Mouse (Mus musculus) midbrain, postnatal 0 days (tissue): ENCODE data around the gene Rbl1. TPM values are rescaled to one million over a fixed set of nuclear protein-coding genes. Genes with fewer than 3 reads are reported as not detected.
"Not testable (repeated sequence)": the region's sequence is repeated elsewhere in the genome, so short reads cannot be mapped to it uniquely, and the experiment has no call there.

Experiments
- ATAC-seq: fragments of 200-750 bp; cut with Nextera tagmentation; 2 replicates; pipeline ENCODE4 v1.8.0; 2017; ENCODE audit warnings: moderate number of reproducible peaks, mild to moderate bottlenecking, moderate TSS enrichment, moderate library complexity; ENCODE audit not compliant: low FRiP score
- DNase-seq: peaks from one replicate; pipeline ENCODE4 v3.0.0-alpha.2; 2015; ENCODE audit warnings: low spot score
- H3K27ac ChIP-seq: fragments of 300-500 bp; sonication (generic); 2 replicates; pipeline ENCODE4 v1.5.1; 2014; ENCODE audit warnings: low read depth, mild to moderate bottlenecking, low read length, mixed read lengths
- H3K27me3 ChIP-seq: fragments of 300-500 bp; sonication (generic); 2 replicates; pipeline ENCODE4 v1.6.1; 2014; ENCODE audit warnings: low read length, control low read depth, mixed read lengths; ENCODE audit not compliant: insufficient read depth
- H3K36me3 ChIP-seq: fragments of 300-500 bp; sonication (generic); 2 replicates; pipeline ENCODE4 v1.6.1; 2014; ENCODE audit warnings: low read length, control low read depth, mixed read lengths; ENCODE audit not compliant: insufficient read depth
- H3K4me1 ChIP-seq: fragments of 300-500 bp; sonication (generic); 2 replicates; pipeline ENCODE4 v1.6.1; 2014; ENCODE audit warnings: mild to moderate bottlenecking, control low read depth, antibody characterized with exemption, low read length, mixed read lengths; ENCODE audit not compliant: insufficient read depth
- H3K4me2 ChIP-seq: fragments of 300-500 bp; sonication (generic); 2 replicates; pipeline ENCODE4 v1.6.1; 2014; ENCODE audit warnings: low read depth, mild to moderate bottlenecking, low read length, mixed read lengths; ENCODE audit not compliant: poor library complexity, severe bottlenecking
- H3K4me3 ChIP-seq: fragments of 300-500 bp; sonication (generic); 2 replicates; pipeline ENCODE4 v1.5.1; 2014; ENCODE audit warnings: low read depth, mild to moderate bottlenecking, low read length, moderate library complexity
- H3K9ac ChIP-seq: fragments of 300-500 bp; sonication (generic); replicated peaks from 2 replicates; pipeline ENCODE4 v1.6.1; 2014; ENCODE audit warnings: mild to moderate bottlenecking, low read length, moderate library complexity, mixed read lengths; ENCODE audit not compliant: poor library complexity, severe bottlenecking
- H3K9me3 ChIP-seq: fragments of 300-500 bp; sonication (generic); 2 replicates; pipeline ENCODE4 v1.6.1; 2016; ENCODE audit warnings: low read length, control low read depth
- CTCF ChIP-seq: IDR thresholded peaks from 2 replicates; pipeline ENCODE4 v1.5.1; 2016; ENCODE audit warnings: antibody characterized with exemption, mild to moderate bottlenecking
- WGBS: fragments of 180-500 bp; shearing (Covaris S2); extraction: QIAGEN DNeasy Blood & Tissue Kit; methylation state at CpG from one replicate; pipeline ENCODE4 v1.1.7; 2014; 5-methylcytosine and 5-hydroxymethylcytosine counted together
- polyA plus RNA-seq: library from polyadenylated mRNA; unstranded; fragments of >200 nt; fragmentation: Nextera tagmentation; extraction: Ambion mirVana; gene quantifications from 2 replicates; pipeline ENCODE4 v1.2.1, GENCODE M21; 2015
- total RNA-seq: library from RNA; depleted of rRNA; stranded (reverse); fragments of >200 nt; gene quantifications from 2 replicates; pipeline ENCODE4 v1.2.3, GENCODE M21; 2014; rRNA removed

Gene Rbl1
- 6.7 and 8.0 TPM in 2 replicates for total RNA-seq
- 3.1 and 3.8 TPM in 2 replicates for polyA plus RNA-seq

DNA sequence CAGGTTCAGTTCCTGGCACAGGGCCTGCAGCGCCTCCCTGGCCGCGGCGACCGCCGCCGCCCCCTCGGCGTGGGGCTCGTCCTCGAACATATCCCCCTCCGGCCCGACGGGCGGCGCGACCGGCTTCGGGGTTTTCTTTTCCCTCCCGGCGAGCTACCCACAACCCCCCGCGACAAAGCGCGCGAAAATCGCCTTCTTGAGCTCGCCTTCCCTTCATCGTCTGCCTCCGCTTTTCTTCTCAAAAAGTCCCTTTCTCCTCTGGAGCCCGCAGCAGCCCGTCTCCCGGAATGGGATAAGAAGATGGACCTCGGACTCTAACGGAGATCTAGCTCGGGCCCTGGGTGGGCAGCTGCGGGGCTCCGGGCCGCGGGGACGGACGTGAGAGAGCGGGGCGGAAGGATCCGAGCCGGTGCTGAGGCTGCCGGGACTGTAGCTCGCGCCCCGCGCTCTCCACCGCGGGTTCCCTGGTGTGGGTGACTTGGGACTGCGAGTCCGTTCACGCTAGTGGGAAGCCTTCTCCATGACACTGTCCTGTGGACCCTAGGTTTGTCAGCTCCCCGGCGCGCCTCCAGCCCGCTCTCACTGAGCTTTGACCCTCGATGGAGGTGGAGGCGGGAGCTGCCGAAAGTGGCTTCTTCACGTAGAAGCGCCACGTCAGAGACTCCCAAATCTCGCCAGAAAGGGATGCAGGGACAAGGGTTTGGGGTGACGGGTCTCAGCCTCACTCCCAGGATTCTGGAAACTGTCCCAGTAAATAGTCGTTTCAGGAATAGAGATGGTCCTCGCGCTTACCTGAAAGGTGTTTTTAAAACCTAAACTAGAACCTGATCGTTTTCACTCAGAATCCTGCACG, at the start of gene Rbl1:
TSS of gene Rbl1 (minus strand) at position 169 of the 853 bp plus-strand sequence.
- Histone ChIP-seq H3K4me1 (no peaks in the 10 kb centered on the region), H3K27ac (peak within 1 kb of the TSS; percentile 96), H3K9me3 (0 out of 2 replicates have a peak, but pooled peaks cover 3% of the 10 kb centered on the region), H3K36me3 (no peaks in the 10 kb centered on the region), H3K4me3 (peak within 1 kb of the TSS; percentile 84), H3K9ac (peak within 1 kb of the TSS; percentile 87), H3K4me2 (peak within 1 kb of the TSS; percentile 69), H3K27me3 (no peaks in the 10 kb centered on the region)
- DNase-seq (peak; percentile 95), ATAC-seq (peak; percentile 85)
- TF ChIP-seq CTCF, result peak; percentile 32
- WGBS, result under 1% methylated on average over 59 of the region's 73 CpGs

DNA sequence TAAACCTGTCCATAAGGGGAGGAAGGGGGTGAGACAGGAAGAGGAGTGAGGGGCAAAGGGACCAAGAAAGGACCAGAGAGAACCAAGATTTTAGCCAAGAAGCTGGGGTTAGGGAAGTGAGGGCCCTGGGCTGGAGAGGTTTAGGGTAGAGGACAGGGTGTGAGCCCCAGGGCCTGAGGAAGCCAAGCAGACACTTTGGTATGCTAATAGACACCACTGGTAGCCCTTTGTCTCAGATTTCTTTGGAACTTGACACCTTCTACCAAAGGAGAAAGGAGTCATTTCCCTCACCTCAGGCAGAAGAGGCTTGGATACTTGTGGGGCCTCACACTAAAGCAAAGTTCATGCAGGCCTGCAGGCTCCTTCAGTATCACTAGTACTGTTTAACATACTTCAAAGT, 43.8 kb upstream of the Rbl1 start:
- H3K4me3 ChIP-seq, result no peak overlapping the region
- H3K4me1 ChIP-seq, result no peaks in the 10 kb centered on the region
- TF ChIP-seq CTCF, result no peak
- no peaks in the 10 kb centered on the region for H3K9me3 ChIP-seq
- H3K9ac ChIP-seq, result no peak overlapping the region
- DNase-seq, result no peak
- no peaks in the 10 kb centered on the region for H3K27me3 ChIP-seq
- no peak overlapping the region for H3K4me2 ChIP-seq
- H3K36me3 ChIP-seq, result no peaks in the 10 kb centered on the region
- ATAC-seq, result no peak
- no peak overlapping the region for H3K27ac ChIP-seq

DNA sequence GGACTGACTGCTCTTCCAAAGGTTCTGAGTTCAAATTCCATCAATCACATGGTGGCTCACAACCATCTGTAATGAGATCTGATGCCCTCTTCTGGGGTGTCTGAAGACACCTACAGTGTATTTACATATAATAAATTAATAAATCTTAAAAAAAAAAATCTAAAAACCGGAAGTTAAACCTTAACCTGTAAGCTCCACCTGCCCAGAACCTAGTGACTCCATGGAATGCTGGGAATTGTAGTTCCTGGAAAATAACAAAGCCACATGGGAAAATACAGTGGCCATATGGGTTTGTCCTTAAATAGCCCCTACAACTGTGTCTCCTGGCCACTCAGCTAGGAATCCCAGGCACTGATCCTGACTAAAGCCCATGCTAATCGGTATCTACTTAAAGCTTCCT, 41.3 kb upstream of the Rbl1 start:
- no peak for TF ChIP-seq CTCF
- Histone ChIP-seq H3K36me3 (no peaks in the 10 kb centered on the region), H3K9ac (no peak overlapping the region), H3K27me3 (no peaks in the 10 kb centered on the region), H3K27ac (no peak overlapping the region), H3K4me1 (no peaks in the 10 kb centered on the region), H3K4me3 (no peak overlapping the region), H3K9me3 (no peaks in the 10 kb centered on the region), H3K4me2 (no peak overlapping the region)
- 78% methylated on average over 2 of the region's 2 CpGs for WGBS
- ATAC-seq, result no peak
- DNase-seq, result no peak

DNA sequence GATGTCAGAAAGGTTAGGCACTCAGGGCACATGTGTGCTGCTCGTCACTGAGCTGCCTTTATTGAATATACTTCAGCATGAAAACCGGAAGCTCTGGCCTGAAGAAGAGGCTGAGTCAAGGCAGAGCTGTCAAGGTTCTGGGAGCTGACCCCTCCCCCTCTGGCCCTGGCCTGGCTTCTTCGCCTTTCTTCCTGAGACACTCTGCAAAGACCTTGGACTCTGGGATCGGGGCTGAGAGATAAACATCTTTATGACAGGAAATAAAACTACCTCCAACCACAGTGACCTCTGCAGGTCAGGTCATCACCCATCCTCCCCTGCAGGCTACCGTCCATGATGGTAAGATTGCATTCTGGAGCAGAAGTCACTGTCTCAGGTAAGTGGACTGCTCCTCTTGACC, 40.7 kb upstream of the Rbl1 start:
- Histone ChIP-seq H3K9ac (no peak overlapping the region), H3K36me3 (no peaks in the 10 kb centered on the region), H3K4me1 (no peaks in the 10 kb centered on the region), H3K27me3 (no peaks in the 10 kb centered on the region), H3K4me3 (no peak overlapping the region), H3K9me3 (no peaks in the 10 kb centered on the region), H3K4me2 (no peak overlapping the region), H3K27ac (no peak overlapping the region)
- TF ChIP-seq CTCF, result no peak
- ATAC-seq (no peak), DNase-seq (no peak)
- 60% methylated on average over 5 of the region's 5 CpGs for WGBS

DNA sequence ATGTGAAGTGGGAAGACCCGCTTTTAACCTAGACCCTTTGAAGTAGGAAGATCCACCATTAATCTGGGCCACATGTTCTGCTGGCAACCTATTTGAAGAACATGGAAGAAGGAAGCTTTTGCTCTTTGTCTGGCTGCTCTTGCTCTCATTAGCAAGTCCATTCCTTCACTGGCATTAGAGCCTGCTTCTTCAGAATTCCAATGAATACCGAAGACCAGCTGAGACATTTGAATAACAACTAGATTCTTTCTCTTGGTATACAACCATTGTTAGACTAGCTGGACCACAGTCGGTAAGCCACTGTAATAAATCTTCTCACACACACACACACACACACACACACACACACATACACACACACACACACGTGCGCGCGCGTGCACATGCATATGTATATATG, 31.6 kb upstream of the Rbl1 start:
- Histone ChIP-seq H3K36me3 (no peaks in the 10 kb centered on the region), H3K9ac (no peak overlapping the region), H3K27me3 (no peaks in the 10 kb centered on the region), H3K9me3 (no peaks in the 10 kb centered on the region), H3K4me3 (no peak overlapping the region), H3K4me2 (no peak overlapping the region), H3K4me1 (no peaks in the 10 kb centered on the region), H3K27ac (no peak overlapping the region)
- ATAC-seq (no peak), DNase-seq (no peak)
- TF ChIP-seq CTCF, result no peak
- WGBS, result 78% methylated on average over 8 of the region's 8 CpGs

DNA sequence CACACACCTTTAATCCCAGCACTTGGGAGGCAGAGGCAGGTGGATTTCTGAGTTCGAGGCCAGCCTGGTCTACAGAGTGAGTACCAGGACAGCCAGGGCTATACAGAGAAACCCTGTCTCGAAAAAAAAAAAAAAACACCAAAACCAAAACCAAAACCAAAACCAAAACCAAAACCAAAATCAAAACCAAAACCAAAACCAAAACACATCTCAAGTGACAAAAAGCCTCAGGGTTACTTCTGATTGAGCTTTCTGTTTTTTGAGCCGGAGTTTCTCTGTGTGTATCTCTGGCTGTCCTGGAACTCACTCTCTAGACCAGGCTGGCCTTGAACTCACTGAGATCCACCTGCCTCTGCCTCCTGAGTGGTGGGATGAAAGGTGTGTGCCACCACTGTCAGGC, 17.6 kb upstream of the Rbl1 start:
- not testable (repeated sequence) for DNase-seq, H3K9me3 ChIP-seq, H3K4me1 ChIP-seq, H3K9ac ChIP-seq, H3K4me3 ChIP-seq, H3K27ac ChIP-seq, H3K36me3 ChIP-seq, H3K27me3 ChIP-seq, H3K4me2 ChIP-seq, ATAC-seq
- WGBS, result 83% methylated on average over 3 of the region's 3 CpGs
